Mouse (Mus musculus): ENCODE results near the gene Mcfd2.

GRCm38 (mm10) chr17:87226079-87226640, 39.6 kb downstream of the Mcfd2 start:
- TF ChIP-seq CTCF (conservative IDR thresholded peaks at IDR 0.05 in 1 of 2, IDR thresholded peaks at IDR 0.05 in 1 of 2; ENCODE audit: low read depth in 2 of 2, low read length in 2 of 2) (peak in 1 of 2 experiments; percentile 8; a peak in 1 of 4 replicates), POLR2A (IDR thresholded peaks at IDR 0.05; ENCODE audit: low read depth, low read length) (no peak), MAX (IDR thresholded peaks at IDR 0.05; ENCODE audit: low read length) (no peak), USF2 (conservative IDR thresholded peaks at IDR 0.05; ENCODE audit: low read depth, low read length) (no peak), NELFE (IDR thresholded peaks at IDR 0.05; ENCODE audit: low read depth, low read length) (no peak), MAFK (IDR thresholded peaks at IDR 0.05; ENCODE audit: insufficient replicate concordance, low read length) (no peak), TCF12 (IDR thresholded peaks at IDR 0.05; ENCODE audit: low read depth, low read length) (no peak), MAZ (IDR thresholded peaks at IDR 0.05; ENCODE audit: low read depth, low read length) (no peak)
